Mouse (Mus musculus): ENCODE results near the gene Marco. TPM values are rescaled to one million over a fixed set of nuclear protein-coding genes. Genes with fewer than 3 reads are reported as not detected.

Gene Marco
- polyA plus RNA-seq (2012; rRNA removed): 0.10 TPM in 1 of 2 replicates, not detected in the other

DNA sequence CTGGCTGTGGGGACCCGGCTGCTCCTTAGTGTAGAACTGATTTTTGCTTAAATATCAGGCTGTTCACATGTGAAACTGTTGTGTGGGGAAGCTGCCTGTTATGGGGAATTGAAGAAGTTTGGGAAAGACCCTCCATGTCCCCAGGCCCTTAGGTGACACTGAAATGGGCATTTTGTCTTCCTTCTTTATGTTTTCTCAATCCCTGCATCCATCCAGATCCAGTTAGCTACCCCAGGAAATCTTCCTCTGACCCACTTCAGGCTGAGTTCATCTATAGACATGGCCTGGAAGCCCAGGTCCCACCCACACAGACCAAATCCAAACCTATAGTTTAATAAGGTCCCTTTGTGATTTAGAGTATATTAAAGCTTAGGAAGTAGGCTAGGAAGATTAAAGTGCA is at the start of gene Marco:
Gene Marco (minus strand): TSS at position 101 of the 400 bp plus-strand sequence.
- H3K4me1 ChIP-seq (ENCODE audit: control insufficient read depth, insufficient read depth, low read length): peaks cover 5% of the 10 kb centered on the region; the same call in 1 of the 2 replicates
- TF ChIP-seq CTCF (IDR thresholded peaks at IDR 0.05; ENCODE audit: borderline replicate concordance, insufficient read depth, low read depth, low read length) (no peak), POLR2A (IDR thresholded peaks at IDR 0.05; ENCODE audit: borderline replicate concordance, insufficient read depth, low read length) (no peak)
- H3K27ac ChIP-seq (ENCODE audit: insufficient read depth, low read length): no peak within 1 kb of the TSS
- no peaks in the 10 kb centered on the region for H3K27me3 ChIP-seq (ENCODE audit: control insufficient read depth, insufficient read depth, low read length)
- no peak within 1 kb of the TSS for H3K4me3 ChIP-seq (replicated peaks; ENCODE audit: insufficient read depth, low read depth, low read length)
- 81% methylated on average over 1 of the region's 1 CpGs for WGBS
- DNase-seq: no peak

DNA sequence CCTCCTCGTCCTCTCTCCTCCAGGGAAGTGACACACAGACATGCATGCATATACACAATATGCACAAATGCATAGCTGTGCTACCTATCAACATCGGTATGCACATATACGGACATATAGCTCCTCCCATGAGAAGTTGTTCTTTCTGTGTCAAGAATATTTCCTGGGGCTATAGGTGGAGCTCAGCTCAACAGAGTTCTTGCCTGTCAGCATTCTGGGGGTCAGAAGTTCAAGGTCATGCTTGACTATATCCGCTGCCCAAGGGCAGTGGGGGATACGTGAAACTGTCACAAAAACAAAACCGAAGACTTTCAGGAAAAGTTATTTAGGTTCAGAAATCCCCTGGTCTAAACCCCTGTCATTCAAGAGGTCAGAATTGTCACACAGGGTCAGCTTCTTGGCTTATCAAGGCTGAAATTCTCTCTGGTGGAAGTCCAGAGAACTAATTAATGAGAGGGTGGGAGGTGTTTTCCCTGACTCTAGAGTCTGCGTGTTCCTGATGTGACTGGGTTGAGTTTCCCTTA is 34.7 kb upstream of the Marco start:
- TF ChIP-seq POLR2A (IDR thresholded peaks at IDR 0.05; ENCODE audit: borderline replicate concordance, insufficient read depth, low read length) (no peak), CTCF (IDR thresholded peaks at IDR 0.05; ENCODE audit: borderline replicate concordance, insufficient read depth, low read depth, low read length) (no peak)
- WGBS: 87% methylated on average over 7 of the region's 7 CpGs
- no peaks in the 10 kb centered on the region for H3K27me3 ChIP-seq (ENCODE audit: control insufficient read depth, insufficient read depth, low read length)
- H3K4me3 ChIP-seq (replicated peaks; ENCODE audit: insufficient read depth, low read depth, low read length): no peak overlapping the region
- H3K27ac ChIP-seq (ENCODE audit: insufficient read depth, low read length): no peak overlapping the region
- DNase-seq: no peak
- H3K4me1 ChIP-seq (ENCODE audit: control insufficient read depth, insufficient read depth, low read length): no peaks in the 10 kb centered on the region

DNA sequence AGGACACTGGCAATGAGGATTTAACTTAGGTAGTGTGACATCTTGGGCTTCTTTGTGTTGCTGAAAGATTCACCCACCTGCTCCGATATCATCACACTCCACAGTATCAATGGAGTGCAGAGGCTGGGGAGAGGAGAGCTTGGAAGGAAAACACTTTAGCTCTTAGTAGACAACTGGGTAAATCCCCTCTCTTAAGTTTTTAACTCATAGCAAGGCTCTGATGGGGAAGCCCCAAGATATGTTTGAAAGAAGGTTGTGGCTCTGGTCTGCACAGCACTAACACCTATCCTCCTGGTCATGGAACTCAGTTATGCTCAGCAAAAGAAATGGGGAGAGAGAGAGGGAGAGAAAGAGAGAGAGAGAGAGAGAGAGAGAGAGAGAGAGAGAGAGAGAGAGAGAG is 32.2 kb upstream of the Marco start:
- TF ChIP-seq CTCF (IDR thresholded peaks at IDR 0.05; ENCODE audit: borderline replicate concordance, insufficient read depth, low read depth, low read length) (no peak), POLR2A (IDR thresholded peaks at IDR 0.05; ENCODE audit: borderline replicate concordance, insufficient read depth, low read length) (no peak)
- DNase-seq: no peak
- no peaks in the 10 kb centered on the region for H3K27me3 ChIP-seq (ENCODE audit: control insufficient read depth, insufficient read depth, low read length)
- no peak overlapping the region for H3K27ac ChIP-seq (ENCODE audit: insufficient read depth, low read length)
- WGBS: 93% methylated on average over 1 of the region's 1 CpGs
- no peak overlapping the region for H3K4me3 ChIP-seq (replicated peaks; ENCODE audit: insufficient read depth, low read depth, low read length)
- no peaks in the 10 kb centered on the region for H3K4me1 ChIP-seq (ENCODE audit: control insufficient read depth, insufficient read depth, low read length)

DNA sequence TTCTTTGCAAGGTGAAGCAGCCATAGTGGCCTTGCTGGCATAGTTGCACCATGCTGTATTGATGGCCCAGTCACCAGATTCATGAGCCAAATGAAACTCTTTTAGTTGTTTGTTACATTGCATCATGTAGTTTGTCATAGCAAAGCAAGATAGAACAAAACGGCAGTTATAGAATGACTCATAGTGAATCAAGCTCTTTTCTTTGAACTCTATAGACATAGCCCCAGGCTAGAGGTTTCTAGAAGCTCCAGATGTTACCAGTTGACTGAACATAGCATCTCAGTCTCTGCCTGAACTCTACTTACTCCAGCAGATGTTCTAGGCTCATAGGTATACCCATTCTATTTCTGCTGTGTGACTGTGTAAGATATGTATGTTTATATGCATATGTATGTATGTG is 31.1 kb upstream of the Marco start:
- Histone ChIP-seq H3K4me3 (replicated peaks; ENCODE audit: insufficient read depth, low read depth, low read length) (no peak overlapping the region), H3K4me1 (ENCODE audit: control insufficient read depth, insufficient read depth, low read length) (no peaks in the 10 kb centered on the region), H3K27ac (ENCODE audit: insufficient read depth, low read length) (no peak overlapping the region), H3K27me3 (ENCODE audit: control insufficient read depth, insufficient read depth, low read length) (no peaks in the 10 kb centered on the region)
- WGBS: 86% methylated on average over 1 of the region's 1 CpGs
- TF ChIP-seq CTCF (IDR thresholded peaks at IDR 0.05; ENCODE audit: borderline replicate concordance, insufficient read depth, low read depth, low read length) (no peak), POLR2A (IDR thresholded peaks at IDR 0.05; ENCODE audit: borderline replicate concordance, insufficient read depth, low read length) (no peak)
- no peak for DNase-seq

DNA sequence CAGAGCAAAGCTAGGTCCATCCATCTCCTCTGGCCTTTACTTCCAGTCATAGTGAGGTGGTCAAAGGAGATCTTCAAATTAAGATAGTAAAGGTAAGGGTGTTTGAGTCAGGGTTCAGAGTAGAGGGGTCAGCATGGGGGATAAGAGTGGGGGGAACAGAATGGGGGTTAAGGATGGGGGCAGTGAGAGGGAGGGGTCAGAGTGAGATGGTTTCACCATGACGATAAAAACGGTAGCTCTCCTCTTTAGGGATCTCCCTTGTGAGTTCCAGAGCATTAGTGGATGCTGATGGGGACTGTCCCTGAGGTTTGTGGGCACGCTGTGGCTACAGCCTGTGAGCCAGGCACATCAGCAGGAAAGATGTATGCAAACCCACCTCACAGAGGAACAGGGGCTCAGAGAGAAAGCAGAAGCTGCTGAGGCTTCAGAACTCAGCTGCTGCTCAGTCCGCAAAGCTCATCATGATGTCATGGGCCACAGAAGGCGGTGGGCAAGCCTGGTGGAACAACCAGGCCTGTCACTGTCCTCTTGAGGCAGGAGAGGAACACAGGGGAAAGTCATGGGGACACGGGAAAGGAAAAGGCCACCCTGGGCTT is 27.6 kb upstream of the Marco start:
- Histone ChIP-seq H3K4me1 (ENCODE audit: control insufficient read depth, insufficient read depth, low read length) (no peaks in the 10 kb centered on the region), H3K4me3 (replicated peaks; ENCODE audit: insufficient read depth, low read depth, low read length) (no peak overlapping the region), H3K27ac (ENCODE audit: insufficient read depth, low read length) (no peak overlapping the region), H3K27me3 (ENCODE audit: control insufficient read depth, insufficient read depth, low read length) (no peaks in the 10 kb centered on the region)
- TF ChIP-seq POLR2A (IDR thresholded peaks at IDR 0.05; ENCODE audit: borderline replicate concordance, insufficient read depth, low read length) (no peak), CTCF (IDR thresholded peaks at IDR 0.05; ENCODE audit: borderline replicate concordance, insufficient read depth, low read depth, low read length) (no peak)
- WGBS: 75% methylated on average over 6 of the region's 6 CpGs
- no peak for DNase-seq

DNA sequence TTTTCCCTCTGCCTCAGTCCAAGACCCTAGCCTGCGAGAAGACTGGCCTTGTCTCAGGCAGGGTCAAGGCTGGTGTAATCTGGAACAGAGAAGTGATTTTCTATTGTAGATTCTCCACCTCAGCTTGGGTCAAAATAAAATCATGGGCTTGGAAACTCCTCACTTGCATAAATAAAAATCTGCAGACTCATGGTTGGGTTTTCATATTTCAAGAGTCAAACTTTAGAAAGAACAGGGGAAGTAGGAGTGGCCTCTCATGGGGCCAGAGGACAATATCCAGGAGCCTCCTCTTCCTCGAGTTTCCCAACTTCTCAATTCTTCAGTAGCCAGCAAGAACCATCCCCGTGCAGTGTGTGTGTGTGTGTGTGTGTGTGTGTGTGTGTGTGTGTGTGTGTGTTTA is 26.9 kb upstream of the Marco start:
- TF ChIP-seq CTCF (IDR thresholded peaks at IDR 0.05; ENCODE audit: borderline replicate concordance, insufficient read depth, low read depth, low read length): no peak
- no peak for TF ChIP-seq POLR2A (IDR thresholded peaks at IDR 0.05; ENCODE audit: borderline replicate concordance, insufficient read depth, low read length)
- H3K4me3 ChIP-seq (replicated peaks; ENCODE audit: insufficient read depth, low read depth, low read length): no peak overlapping the region
- 75% methylated on average over 3 of the region's 3 CpGs for WGBS

DNA sequence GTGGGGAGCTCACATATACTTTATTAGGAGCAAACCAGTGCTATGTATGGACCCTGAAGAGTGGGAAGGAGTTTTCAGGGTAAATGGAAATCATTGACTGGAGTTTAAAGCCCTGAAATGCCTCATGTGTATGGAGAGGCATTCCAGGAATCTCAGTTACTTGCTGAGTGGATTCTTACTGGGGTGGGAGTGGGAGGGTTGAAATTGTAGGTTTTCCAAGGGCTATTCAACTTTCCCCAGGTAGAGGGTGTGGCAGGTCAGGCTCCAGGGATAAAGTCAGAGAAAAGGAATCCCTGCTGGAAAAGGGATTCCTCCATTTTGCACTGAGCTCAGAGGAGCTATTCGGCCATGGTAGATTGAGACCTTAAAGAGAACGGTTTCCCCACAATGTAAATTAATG is 25.1 kb upstream of the Marco start:
- DNase-seq: no peak
- no peaks in the 10 kb centered on the region for H3K4me1 ChIP-seq (ENCODE audit: control insufficient read depth, insufficient read depth, low read length)
- TF ChIP-seq CTCF (IDR thresholded peaks at IDR 0.05; ENCODE audit: borderline replicate concordance, insufficient read depth, low read depth, low read length) (no peak), POLR2A (IDR thresholded peaks at IDR 0.05; ENCODE audit: borderline replicate concordance, insufficient read depth, low read length) (no peak)
- H3K27me3 ChIP-seq (ENCODE audit: control insufficient read depth, insufficient read depth, low read length): no peaks in the 10 kb centered on the region
- no peak overlapping the region for H3K27ac ChIP-seq (ENCODE audit: insufficient read depth, low read length)
- 76% methylated on average over 2 of the region's 2 CpGs for WGBS
- no peak overlapping the region for H3K4me3 ChIP-seq (replicated peaks; ENCODE audit: insufficient read depth, low read depth, low read length)

More for the DNA sequence above, 26.9 kb upstream of the Marco start:
- Histone ChIP-seq H3K4me1 (ENCODE audit: control insufficient read depth, insufficient read depth, low read length) (no peaks in the 10 kb centered on the region), H3K27me3 (ENCODE audit: control insufficient read depth, insufficient read depth, low read length) (no peaks in the 10 kb centered on the region), H3K27ac (ENCODE audit: insufficient read depth, low read length) (no peak overlapping the region)
- DNase-seq: no peak

DNA sequence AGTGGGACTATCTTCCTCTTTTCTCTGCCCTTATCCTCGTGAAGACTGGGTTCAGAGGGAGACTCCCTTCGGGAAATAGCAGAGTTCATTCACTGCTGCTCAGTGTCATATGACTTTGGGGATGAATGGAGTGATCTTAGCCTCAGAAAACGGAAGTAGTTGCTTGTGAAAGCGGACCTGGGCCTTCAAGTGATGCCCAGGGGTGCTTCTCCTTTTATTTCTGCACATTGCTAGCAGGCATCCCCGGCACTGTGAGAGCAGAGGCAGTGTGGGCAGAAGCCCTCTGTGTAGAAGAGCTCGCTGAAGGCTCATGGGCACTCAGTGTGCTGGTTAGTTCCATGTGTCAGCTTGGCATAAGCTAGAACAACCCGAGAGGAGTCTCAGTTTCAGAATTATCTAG is 12.8 kb upstream of the Marco start:
- H3K4me3 ChIP-seq (replicated peaks; ENCODE audit: insufficient read depth, low read depth, low read length): no peak overlapping the region
- H3K27me3 ChIP-seq (ENCODE audit: control insufficient read depth, insufficient read depth, low read length): no peaks in the 10 kb centered on the region
- TF ChIP-seq POLR2A (IDR thresholded peaks at IDR 0.05; ENCODE audit: borderline replicate concordance, insufficient read depth, low read length) (no peak), CTCF (IDR thresholded peaks at IDR 0.05; ENCODE audit: borderline replicate concordance, insufficient read depth, low read depth, low read length) (no peak)
- no peaks in the 10 kb centered on the region for H3K4me1 ChIP-seq (ENCODE audit: control insufficient read depth, insufficient read depth, low read length)
- 77% methylated on average over 7 of the region's 7 CpGs for WGBS
- no peak for DNase-seq
- no peak overlapping the region for H3K27ac ChIP-seq (ENCODE audit: insufficient read depth, low read length)
